Mouse (Mus musculus): ENCODE measurements at regions not wholly inside any gene's neighbourhood (a gene's known extent, or its start where the extent isn't known, plus 50 kb on each side); places are given as distances from the start of the nearest gene placed in this dataset.

DNA sequence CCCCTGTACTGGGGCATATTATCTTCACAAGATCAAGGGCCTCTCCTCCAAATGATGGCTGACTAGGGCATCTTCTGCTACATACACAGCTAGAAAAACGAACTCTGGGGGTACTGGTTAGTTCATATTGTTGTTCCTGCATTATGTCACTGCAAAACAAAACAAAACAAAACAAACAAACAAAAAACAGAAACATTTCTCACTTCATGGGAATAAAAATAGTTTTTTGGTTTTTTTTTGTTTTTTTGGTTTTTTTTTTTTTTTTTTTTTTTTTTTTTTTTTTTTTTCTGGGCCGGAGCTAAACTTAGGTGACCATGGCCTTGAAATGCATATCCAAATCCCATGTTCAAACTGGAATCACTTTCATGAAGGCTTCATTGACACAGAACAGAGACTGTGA lies 1184.4 kb downstream of the Efna5 start:
- no peak for DNase-seq (ENCODE audit: low read depth, low spot score)

DNA sequence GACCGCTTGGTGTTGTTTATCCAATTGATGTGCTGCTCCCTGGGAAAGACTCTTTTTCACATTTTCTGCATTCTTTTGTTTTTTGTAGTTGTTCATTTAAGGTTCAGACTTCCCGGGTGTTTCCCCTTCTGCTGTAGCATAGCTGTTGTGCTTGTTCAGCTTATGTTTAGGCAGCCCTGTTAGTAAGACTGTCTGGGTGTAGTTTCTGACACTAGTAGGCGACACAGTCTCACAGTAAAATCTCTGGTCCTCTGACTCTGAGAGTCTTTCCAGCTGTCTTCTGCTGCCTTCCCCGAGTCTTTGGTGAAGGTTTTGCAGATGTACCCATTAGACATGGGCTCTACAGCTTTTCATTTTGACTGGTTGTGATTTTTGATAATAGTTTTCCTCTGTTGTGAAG lies 1194.8 kb downstream of the Efna5 start:
- no peak for DNase-seq (ENCODE audit: low read depth, low spot score)

GRCm38 (mm10) chr17:61684524-61684923 lies 1196.6 kb downstream of the Efna5 start:
- DNase-seq (ENCODE audit: low read depth, low spot score): no peak

GRCm38 (mm10) chr17:61670651-61671050 lies 1210.5 kb downstream of the Efna5 start:
- DNase-seq (ENCODE audit: low read depth, low spot score): no peak

DNA sequence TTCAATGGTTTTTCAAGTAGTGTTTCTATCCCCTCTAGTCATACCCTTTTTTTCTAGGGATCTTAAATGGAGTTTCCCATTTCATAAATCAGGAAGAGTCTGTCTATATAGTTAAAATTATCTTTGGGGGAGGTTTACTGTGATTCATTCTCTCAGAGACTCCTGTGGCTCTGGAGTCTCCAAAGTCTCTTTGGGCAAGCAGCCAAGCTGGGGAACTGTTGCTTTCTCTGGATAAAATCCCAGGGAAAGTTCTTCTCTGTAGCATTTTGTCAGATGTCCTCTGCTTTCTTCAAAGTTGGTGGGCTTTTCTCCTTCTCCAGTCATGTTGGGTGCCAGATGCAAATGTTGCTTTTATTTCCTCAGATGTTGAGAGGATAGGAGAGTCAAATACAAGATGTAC lies 1213.7 kb downstream of the Efna5 start:
- peak; percentile 75 for DNase-seq (ENCODE audit: low read depth, low spot score)

DNA sequence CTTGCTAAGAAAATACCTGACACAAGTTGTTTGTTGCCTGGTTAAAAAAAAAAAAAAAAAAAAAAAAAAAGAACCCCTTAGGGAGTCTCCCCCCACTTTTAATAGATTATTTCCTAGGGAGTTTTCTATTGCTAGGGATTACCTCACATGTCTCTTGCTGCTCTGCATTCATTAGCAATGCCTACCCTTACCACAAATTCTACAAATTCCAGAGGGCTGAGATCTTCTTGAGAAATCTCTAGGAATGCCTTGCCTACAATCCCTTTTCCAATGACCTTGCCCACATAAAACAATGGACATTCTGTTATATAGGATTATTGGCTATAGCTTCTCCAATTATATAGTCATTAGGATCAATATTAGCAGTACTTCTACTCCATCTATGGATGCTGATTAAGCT lies 1216.2 kb downstream of the Efna5 start:
- DNase-seq (ENCODE audit: low read depth, low spot score): no peak

DNA sequence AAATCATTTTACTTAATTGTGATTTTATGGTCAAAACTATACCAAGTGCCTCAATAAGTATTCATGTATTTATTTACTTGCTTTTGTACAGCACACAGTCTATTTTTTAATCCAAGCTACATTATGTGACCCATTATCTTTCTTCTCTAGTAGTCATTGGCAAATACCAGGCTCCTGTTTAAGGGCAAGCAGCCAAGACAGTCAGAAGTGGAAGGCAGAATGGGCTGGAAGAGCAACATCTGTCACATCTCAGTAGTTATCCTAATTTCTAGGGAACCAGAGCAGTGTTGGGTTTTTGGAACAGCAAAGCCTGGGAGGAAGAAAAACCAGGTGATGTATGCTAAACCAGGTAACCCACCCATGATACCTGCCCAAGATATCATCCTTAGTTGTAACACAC lies 1233.5 kb downstream of the Efna5 start:
- peak; percentile 1 for DNase-seq (ENCODE audit: low read depth, low spot score)

DNA sequence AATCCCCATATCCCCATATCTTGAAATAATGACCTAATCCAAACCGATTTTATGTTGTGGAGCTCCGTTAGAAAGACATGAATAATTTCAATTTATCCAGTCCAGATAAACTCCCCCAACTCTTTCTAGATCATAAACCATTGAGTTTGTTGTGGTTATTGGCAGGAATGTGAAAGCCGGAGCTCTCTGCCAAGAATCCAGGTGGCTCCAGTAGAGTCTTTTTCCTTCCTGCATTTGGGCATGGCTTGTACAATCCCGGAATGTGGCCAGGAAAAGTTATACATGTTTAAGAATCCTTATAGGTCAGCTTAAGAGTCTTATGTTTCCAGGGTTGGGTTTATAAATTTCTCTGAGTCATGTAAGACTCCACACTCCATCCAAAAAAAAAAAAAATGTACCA lies 1272.8 kb downstream of the Efna5 start:
- DNase-seq (ENCODE audit: low read depth, low spot score): no peak

GRCm38 (mm10) chr17:61606729-61607481 lies 1274.2 kb downstream of the Efna5 start:
- peak; percentile 31 for DNase-seq (ENCODE audit: low read depth, low spot score)

DNA sequence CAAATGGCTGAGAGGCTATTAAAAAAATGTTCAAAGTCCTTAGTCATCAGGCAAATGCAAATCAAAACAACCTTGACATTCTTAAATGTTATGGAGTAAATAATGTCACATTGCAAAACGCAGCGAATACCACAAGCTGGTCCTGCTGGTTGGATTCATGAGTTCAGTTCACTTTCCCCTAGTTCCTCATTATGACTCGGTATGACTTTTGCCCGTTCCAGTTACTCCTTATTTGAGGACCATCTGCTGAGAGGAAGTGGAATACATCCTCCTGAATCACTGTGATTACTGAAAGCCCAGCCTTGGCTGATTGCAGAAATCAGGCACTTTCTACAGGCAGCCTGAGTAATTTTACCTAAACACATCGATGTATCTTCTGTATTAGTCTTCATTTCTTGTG lies 1276.9 kb downstream of the Efna5 start:
- no peak for DNase-seq (ENCODE audit: low read depth, low spot score)

DNA sequence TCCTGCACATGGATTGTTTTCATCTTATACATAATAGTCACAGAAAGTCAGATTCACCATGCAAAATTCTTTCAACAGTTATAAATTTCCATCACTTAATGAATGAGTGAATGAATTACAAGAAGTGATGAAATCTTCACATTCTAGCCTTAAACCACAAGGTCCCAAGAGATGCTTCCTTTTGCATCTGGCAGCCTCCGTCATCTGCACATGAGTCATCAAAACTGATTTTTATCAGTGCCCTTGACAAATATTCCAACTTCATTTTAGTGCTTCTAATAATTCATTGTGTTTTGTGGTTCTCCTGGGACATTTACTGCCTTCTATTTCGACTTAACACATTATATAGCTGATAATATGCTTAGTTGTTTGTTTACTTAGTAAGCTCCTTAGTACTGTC lies 1291.9 kb downstream of the Efna5 start:
- no peak for DNase-seq (ENCODE audit: low read depth, low spot score)

- no peak for DNase-seq (ENCODE audit: low read depth, low spot score)
Measured at GRCm38 (mm10) chr17:61578895-61579294, 1302.2 kb downstream of the Efna5 start.

GRCm38 (mm10) chr17:61570933-61571332 lies 1310.2 kb downstream of the Efna5 start:
- no peak for DNase-seq (ENCODE audit: low read depth, low spot score)

All from brain, adult 2 months (tissue).